Mouse (Mus musculus) brain, embryonic 18.5 days (tissue): ENCODE results near the gene Actn4.

Source experiments
- DNase-seq: peaks from one replicate; pipeline ENCODE4 v3.0.0-alpha.2; 2012; ENCODE audit warnings: low read depth, low spot score

Gene Actn4

DNA sequence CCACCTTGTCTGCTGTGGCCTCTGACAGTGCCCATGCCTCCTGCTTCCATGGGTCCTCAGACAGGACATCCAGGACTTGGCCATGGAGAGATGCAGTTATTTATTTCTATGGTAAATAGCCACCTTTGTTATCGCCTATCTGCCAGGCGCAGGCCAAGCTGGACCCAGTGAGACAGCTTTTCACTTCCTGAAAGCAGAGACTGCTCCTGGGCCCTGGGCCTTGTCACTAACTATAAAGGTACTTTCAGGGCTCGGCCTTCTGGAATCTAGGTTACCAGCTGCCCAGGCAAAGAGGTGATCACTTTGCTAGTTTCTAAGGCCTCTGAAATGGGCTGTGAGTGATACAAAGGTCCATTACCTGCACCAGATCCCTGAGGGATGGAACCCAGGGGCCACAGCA lies 37.3 kb downstream of the Actn4 start:
- DNase-seq = no peak

DNA sequence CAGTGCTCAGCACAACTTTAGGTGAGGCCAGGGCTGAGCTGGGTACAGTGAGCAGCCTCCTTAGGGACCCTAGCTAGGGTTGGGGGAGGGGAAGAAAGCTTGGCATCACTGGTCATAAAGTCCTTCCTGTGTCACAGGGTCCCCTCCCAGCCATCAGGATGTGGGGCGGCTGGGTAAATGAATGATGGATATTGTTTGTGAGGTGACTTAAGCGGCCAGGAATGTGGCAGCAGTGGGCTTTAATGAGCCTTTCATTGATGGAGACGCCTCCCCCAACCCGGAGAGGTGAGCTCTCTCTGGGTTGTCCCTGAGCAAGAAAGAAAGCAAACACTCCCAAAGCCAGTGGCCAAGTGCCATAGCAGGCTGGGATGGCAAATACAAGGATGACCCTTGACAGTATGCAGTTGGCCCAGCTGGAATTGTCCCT lies 38.3 kb downstream of the Actn4 start:
- no peak for DNase-seq

DNA sequence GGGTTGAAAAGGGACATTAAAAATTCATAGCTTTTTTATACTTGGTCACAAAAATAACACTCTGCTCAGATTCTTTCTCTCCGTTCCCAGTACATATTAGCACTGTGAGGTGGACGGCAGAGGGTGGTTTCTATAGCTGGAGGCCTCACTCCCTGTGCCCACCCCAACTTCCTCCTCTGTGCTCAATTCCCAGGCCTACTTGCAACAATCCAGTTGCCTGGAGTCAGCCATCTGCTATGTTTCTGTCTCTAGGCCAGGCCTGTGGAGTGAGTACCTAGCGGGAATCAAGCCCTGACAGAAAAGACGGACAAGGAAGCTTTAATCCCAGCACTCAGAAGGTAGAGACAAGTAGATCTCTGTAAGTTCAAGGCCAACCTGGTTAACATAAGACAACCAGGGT lies 39.5 kb downstream of the Actn4 start:
- no peak for DNase-seq

DNA sequence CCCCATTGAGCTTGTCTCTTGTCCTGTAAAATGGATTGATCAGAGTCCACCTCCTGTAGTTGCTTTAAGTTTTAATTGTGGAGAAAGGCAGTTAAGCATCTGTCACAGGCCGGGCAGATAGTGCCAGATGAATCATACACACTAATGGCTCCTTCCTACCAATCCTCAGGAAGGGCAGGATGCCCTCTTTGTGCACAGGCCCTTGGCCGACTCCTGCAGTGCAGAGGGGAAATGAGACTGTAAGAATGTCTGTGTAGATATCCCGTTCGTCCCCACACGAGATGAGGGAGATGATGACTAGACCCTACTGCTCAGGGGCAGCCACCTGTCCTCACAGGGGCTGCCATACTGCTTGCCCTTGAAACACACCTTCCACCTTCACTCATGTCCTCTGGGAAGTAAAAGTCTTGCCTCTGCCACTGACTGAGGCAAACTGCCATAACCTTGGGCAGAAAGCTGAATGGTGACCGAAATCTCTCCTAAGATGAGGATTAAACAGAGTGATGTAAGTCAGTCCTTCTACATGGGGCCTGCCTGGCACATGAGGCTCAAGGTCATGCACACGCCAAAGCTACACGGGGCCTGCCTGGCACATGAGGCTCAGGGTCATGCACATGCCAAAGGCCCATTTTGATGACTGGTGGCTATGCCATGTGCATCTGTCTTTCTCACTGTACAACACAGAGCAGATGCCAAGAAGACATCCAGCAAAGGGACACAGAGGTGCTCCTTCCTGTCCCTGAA lies 40.2 kb downstream of the Actn4 start:
- no peak for DNase-seq

DNA sequence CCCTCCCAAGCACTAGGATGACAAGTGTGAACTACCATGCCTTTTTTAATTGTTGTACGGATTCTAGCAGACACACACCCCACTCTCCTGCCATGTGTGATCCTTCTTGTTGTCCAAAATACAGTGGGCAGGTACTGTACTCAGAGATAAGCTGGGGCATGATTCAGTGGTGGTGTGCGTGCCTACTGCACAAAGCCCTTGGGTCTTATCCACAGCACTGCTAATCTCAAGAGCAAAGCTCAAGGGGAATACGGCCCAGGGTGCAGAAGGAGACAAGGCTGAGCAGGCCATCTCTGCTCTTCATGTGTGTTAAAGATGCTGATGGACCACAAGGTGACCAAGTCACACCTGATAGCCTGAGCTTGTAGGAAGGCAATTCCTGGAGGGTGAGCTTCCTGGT lies 41.0 kb downstream of the Actn4 start:
- no peak for DNase-seq

DNA sequence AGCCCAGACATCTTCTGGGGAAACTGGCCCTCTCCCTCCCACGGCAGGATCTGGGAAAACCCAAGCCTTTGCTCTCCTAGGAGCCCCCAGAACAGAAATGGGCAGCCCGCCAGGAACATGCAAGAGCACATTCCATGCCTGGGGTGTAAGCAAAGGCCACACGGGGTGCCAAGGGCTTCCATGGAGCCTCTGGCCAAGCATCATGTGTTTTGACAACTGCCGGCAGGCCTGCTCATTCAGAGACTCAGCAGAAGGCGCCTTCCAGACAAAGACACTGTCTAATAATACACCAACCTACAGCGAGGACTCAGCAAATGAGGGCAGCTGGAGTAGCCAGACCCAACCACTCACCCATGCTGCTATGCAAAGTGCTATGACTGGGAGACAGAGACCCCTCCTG lies 42.3 kb downstream of the Actn4 start:
- peak; percentile 32 for DNase-seq

DNA sequence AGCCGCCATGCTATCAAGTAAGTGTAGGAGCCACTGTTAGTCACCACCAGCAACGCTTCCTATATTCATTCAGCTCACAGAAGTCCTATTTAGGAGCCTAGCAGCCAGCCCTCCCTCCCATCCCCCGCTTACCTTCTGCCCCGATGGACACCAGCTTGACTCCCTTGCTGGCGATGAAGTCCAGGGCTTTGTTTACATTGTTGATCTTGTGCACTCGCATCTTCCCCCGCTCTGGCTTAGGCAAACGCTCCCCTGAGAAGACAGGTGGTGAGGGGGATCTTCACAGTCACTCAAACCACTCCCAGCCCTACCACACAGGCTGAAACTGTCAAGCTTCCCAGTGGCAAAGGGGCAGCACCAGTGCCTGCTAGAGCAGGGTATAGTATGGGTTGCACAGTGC lies 43.6 kb downstream of the Actn4 start:
- no peak for DNase-seq

DNA sequence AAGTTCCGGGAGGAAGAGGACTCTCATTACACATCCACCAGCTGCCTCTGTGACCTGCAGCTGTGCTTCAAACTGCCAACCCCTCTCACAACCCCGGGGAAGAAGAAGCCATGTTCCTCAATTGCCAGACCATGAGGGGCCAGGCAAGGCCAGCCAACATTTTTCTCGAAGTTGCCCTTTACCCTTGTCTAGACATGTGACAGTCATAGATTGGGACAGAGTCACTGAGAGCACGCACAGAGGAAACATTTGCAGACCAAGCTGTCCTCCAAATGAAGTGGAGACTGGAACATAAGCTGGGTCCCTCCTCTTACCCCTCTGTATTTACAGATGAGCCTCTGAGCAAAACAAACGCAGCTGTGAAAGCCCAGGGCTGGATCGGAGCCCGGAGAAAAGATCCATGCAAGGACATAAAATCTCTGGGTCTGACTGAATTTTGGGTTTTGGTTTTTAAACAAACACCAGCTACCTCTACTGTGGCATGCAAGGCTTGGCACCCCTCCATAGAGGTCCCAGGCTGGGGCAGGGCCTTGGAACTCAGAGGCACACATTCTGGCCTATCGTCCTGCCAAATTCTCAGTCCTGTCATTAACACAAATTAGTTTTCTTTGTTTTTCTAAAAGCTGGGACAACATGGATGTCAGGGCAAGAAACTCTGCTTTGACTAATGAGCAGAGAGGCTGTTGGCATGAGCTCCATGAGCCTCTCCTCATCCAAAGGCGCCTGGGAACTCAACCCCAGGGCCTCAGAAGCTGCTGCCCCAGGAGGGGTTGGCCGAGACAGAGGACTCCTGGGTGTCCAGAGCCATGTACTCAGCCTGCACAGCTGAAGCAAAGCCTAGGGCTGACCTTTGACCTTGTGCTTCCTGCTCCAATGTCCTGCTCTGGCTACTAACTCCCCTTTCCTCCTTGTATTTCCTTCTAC lies 44.4 kb downstream of the Actn4 start:
- DNase-seq = peak; percentile 18

DNA sequence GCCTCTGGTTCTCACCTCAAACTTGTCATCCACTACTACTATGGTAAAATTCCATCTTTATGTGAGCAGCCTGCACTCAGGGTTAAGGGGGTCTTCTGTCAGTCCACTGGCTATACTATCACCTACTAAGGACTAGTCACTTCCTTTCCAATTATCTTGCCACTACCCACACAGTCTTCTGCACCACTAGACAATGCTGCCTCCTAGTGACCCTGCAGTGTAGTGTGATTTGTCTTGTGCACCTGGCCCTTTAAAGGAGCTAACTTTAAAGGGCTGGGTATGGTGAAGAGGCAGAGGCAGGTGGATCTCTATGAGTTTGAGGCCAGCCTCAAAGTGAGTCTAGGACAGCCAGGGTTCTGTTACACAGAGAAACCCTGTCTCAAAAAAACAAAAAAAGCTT lies 45.6 kb downstream of the Actn4 start:
- no peak for DNase-seq

DNA sequence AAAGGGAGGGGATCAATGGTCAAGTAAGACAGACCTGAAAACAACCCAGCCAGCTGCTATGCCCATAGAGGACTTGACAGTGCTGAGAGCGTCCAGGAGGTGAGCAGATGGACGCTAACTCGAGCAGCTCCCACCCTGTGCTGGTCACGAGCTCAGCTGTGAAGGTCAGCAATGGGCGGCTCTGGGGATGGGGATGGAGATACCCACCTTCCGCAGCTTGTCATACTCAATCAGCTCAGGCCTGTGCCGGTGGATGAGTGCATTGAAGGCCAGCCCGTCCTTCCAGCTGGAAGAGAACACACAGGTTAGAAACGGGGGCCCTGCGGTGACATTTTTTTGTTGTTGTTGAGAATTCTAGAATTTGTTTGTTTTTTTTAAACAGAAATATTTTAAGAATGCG lies 49.0 kb downstream of the Actn4 start:
- DNase-seq = no peak

DNA sequence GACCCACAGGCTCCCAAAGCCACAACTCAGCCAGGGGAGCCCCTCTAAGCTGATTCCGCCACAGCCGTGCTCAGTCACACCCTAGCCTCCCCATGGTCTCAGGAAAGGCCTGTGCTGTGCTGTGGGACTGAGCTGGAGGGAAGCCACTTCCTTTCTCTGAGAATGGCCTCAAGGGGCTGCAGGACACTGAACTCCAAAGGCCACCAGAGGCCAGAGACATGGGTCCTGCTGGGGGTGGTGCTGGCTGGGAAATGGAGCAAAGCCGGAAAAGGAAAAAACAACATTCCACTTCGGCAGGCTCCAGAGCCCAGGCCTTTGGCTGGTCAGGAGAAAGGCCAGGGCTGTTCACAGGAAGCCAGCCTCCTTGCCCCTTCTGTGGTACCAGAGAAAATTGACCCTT lies 50.5 kb downstream of the Actn4 start:
- DNase-seq = no peak

DNA sequence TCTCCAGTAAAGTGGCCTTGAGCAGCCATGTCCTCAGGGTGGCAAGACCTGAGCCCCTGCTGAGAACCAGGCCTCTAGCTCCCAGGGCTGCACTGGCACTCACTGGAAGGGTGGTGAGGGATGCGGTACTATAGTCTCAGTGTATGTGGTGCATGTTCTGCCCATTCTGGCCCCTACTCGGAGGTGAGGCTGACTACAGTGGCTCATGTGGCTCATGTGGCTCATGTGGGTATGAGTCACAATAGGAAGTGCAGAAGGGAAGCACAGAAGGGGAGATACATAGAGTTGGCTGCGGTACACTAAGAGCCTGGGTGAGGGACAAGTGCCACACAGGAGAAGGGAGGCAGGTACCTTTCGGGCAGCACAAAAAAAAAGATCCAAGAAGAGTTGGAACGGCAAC lies 54.9 kb downstream of the Actn4 start:
- no peak for DNase-seq

DNA sequence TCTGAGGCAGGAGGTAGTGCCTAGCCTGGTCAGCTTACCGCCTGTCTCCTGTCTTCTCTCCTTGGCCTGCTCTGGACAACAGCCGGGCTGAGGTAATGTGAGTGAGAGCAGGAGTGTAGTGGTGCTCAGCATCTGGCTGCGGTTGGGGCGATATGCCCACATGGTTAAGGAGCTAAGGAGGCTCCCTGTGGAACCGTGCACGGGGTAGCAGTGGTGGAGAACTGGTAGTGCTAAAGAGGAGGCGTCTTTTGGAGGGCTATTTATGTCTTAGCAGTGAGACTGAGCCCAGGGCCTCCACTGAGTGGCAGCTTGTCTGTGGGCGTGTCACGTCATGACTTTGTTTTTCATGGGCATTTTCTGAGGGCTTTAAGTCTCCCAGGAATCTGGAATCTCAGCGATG lies 58.4 kb downstream of the Actn4 start:
- DNase-seq = no peak

DNA sequence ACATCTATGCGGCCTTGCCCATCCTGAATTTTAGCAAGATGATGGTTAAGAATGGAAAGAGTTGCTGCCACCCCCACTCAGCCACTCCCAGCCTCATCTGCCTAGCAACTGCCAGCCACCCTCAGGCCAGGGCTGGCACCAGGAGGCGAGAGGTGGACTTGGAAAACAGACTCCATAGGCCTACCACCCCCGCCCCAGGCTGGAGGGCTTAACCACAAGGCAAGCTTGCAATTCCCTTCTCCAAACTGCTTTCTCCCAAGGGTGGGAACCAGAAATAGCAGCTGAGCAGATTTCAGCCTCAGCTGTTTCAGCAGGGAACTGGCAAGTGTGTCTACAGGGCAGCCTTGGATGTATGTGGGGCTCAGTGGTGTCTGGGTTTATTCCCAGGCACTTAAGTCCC lies 59.3 kb downstream of the Actn4 start:
- no peak for DNase-seq

DNA sequence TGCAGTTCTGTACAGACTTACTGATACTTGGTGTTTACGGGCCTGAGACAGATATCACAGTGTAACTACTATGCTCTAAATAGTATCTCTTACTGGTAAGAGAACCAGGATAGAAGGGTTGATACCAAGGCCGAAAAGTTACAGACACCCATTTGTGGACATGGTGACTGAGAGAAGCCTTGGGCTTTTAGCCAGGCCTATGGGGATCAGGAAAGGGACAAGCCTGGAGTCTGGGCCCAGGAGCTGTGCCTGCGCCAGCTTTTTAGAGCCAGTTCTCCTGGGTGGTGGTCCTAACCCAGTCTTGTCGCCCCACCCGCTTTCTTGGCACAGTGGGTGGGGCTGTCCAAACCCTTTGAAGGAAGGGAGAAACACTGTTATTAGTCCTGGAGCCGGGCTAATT lies 60.0 kb downstream of the Actn4 start:
- DNase-seq = no peak

DNA sequence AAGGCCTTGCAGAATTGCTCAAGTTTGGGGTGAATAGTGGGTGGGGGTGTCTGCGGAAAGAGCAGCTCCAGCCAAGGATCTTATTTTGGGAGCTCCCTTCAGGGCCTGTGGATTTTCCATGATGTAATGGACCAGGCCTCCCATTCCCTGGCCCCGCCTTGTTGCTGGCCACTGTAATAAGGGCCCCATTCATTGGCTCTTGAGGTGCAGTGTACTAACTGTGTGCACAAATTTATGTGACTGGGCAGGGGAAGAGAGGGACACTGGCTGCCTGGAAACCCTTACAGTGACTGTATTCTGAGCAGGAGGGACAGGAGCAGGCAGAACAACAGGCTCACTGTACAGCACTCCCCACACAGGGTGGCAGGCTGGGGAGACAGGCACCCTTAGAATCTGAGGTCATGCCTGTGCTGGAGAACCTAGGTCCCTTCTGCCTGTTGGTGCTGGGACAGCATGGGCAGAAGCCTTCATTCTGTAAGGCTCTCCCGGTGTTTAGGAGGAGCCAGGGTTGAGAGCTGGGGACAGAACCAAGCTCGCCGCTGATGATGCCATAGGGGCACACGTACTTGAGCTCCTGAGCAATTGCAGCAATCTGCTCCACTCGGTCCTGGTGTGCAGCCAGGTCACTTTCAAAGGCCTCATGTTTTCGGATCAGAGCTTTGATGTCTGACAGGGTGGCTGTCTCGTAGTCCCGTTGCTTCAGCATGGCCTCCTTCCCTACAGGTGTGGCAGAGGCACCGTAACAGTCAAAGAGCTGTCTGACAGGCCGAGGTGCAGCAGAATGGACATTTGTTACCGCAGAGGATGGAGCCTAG lies 60.6 kb downstream of the Actn4 start:
- no peak for DNase-seq

DNA sequence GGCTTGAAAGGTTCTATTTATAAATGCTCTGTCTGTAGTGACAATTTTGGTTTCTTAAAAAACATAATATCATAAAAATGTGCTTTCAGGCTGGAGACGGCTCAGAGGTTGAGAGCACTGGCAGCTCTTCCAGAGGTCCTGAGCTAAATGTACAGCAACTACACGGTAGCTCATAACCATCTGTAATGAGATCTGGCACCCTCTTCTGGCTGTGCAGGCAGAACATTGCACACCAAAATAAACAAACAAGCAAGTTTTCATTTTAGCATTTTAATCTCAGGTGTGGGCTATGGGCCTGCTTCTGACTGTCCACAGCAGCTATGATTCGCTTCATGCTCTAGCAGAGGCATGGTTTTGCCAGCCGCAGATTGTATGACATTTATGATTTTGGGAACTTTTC lies 62.2 kb downstream of the Actn4 start:
- DNase-seq = no peak

DNA sequence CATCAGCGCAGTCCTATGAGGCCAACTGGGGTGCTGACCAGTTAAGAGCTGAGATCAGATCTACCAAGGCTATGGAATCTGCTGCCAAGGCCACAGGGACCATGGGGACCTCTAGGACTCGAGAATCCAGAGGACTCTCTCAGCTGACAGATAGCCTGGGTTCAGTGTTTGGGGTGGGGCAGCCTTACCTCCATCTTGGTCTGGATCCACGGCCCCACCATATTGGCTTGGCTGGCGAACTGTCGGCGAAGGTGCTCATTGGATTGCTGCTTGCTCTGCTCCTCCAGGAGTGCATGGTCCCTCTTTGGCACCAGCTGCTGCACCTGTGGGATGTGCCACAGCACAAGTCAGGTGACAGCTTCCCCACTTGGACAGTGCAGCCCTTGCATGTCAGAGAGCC lies 64.5 kb downstream of the Actn4 start:
- no peak for DNase-seq

DNA sequence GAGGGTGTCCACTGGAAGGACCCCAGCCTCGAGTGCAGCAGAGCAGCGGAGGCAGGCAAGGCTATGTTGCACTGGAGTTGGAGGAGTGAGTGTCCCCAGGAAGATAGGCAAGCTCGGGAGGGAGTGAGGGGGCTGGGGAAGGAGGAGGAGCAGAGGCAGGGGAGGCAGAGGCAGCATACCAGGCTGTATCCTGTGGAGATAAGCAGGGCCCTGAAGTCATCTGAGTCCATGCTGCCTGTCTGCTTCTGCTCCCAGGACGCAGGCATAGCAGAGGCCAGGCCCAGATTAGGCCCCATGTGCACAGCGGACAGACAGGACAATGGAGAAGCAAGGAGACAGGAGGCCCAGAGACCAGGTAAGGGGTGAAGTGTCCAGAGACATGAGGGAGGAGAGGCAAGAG lies 67.2 kb downstream of the Actn4 start:
- no peak for DNase-seq

DNA sequence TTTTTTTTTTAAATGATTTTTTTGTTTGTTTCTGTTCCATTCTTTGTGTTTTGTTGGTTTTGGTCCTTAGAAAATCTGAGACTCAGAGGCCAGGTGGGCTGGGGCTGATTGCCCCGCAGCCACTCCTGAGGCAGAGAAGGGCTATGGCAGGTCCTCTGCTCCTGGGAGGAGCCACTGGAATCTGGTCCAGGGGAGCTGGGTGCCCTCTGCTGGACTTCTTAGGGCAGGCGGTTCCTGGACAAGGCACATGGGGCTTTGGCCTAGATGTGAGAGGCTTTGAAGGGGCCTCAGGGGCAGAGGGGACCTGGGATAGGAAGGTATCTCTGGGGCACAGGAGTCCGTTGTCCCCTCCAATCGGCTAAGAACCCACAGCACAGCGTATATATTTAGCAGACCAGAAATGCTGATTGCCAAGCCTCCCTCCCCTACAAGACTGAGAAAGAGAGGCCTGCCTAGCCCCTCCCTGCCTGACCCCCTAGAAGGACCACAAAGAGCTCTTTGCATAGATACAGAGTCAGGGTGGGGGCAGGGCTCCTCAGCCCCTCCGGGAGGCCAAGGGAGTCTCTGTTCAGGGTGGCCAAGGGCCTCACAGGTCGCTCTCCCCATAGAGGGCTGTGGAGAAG lies 68.4 kb downstream of the Actn4 start:
- DNase-seq = no peak

DNA sequence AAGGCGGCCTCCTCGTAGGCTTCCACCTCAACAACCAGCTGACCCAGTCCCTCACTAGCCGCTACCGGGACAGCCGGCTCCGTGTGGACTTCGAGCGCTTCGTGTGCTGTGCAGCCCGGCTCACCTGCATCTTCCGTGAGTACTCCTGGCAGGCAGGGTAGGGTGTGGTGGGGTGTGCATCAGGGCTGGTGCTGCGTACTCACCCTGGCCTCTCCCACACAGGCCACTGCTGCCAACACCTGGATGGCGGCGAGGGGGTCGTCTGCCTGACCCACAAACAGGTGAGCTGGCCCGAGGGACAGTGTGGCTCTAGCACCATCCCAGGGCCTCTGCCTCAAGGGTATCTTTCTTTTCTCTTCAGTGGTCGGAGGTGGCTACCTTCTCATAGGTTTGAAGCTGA lies 69.5 kb downstream of the Actn4 start:
- no peak for DNase-seq

DNA sequence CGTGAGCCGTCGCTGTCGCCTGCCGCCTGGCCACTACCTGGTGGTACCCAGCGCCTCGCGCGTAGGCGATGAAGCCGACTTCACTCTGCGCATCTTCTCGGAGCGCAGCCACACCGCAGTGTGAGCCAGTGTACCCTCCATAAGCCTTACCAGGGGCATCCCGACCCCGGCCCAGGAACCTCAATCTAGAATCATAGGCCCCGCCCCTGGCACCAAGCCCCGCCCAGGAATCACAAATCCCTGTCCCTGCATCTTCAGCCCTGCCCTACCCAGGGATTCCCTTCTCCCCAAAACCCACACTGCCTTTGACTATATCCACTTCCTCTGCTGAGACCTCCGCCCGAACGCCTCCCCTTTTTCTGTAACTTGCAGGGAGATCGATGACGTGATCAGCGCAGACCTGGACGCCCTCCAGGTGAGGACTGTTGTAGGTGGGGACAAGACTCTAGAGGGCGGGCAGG lies 73.4 kb downstream of the Actn4 start:
- DNase-seq = no peak
